24 mouse cellular contexts compared by ENCODE assay signal in the genomic region with DNA sequence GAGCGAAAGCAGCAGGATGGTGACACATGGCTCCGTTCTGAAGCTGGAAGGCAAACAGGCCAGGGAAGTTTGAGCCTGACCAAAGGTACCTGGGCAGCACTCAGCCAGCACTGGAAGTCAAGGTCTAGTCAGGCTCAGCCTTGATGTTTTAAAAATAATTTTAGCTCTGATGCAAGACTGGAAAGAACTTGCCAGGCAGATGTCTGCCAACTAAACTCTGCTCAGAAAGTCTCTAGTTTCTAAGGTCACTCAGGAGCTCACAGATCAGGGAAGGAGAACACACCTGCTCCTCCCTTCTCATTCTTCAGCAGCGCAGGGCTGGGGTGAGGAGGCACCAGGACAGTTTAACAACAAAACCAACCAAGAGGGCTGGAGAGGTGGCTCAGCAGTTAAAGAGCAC. TPM values are rescaled to one million over a fixed set of nuclear protein-coding genes. Genes with fewer than 3 reads are reported as not detected.
DNase-seq lines count a peak whose midpoint lies in the region; ATAC-seq and TF ChIP-seq lines count a peak whose summit lies in the region.
"Had no signal": no experiment of that assay in that cellular context is flagged by ENCODE, and none has a peak within 500 bp of the region (broad histone marks: within the 10 kb centered on the region; RNA-seq: fewer than 3 reads in every experiment).

No protein-coding gene starts in this region.

- peaks cover 5% of the 10 kb centered on the region; the same call in 1 of the 2 replicates for H3K4me1 ChIP-seq in kidney, embryonic 16.5 days (ENCODE audit: insufficient read depth, low read length)
- H3K4me1 ChIP-seq in stomach, postnatal 0 days (replicated peaks; ENCODE audit: control insufficient read depth, insufficient read depth): no peaks in the 10 kb centered on the region
- H3K4me1 ChIP-seq: hindbrain, embryonic 13.5 days had no signal

- no peaks in the 10 kb centered on the region for H3K9me3 ChIP-seq in kidney, embryonic 16.5 days (ENCODE audit: low read length)
- H3K9me3 ChIP-seq in stomach, postnatal 0 days (ENCODE audit: control insufficient read depth, low read length): no peaks in the 10 kb centered on the region
- H3K9me3 ChIP-seq: embryonic facial prominence, embryonic 15.5 days; hindbrain, embryonic 13.5 days; limb, embryonic 10.5 days; stomach, embryonic 15.5 days had no signal

- H3K27me3 ChIP-seq in kidney, embryonic 16.5 days (ENCODE audit: insufficient read depth, low read length): no peaks in the 10 kb centered on the region
- no peaks in the 10 kb centered on the region for H3K27me3 ChIP-seq in stomach, postnatal 0 days (ENCODE audit: control insufficient read depth, insufficient read depth, low read length)
- H3K27me3 ChIP-seq: embryonic facial prominence, embryonic 15.5 days; stomach, embryonic 15.5 days had no signal

- no peak for ATAC-seq in kidney, embryonic 16.5 days (ENCODE audit: low FRiP score, low TSS enrichment)
- no peak for ATAC-seq in stomach, postnatal 0 days (ENCODE audit: low FRiP score, low TSS enrichment)
- ATAC-seq: forebrain, embryonic 14.5 days; intestine, postnatal 0 days had no signal

- H3K36me3 ChIP-seq in kidney, embryonic 16.5 days (ENCODE audit: insufficient read depth, low read length): peaks cover 26% of the 10 kb centered on the region
- H3K36me3 ChIP-seq in stomach, postnatal 0 days (ENCODE audit: control insufficient read depth, insufficient read depth, low read length): peaks cover 2% of the 10 kb centered on the region

- WGBS in kidney, embryonic 16.5 days: 90% methylated on average over 3 of the region's 3 CpGs
- WGBS in stomach, postnatal 0 days: 94% methylated on average over 3 of the region's 3 CpGs

- TF ChIP-seq CTCF in gastrocnemius, adult 2 months (IDR thresholded peaks at IDR 0.05): no peak
- TF ChIP-seq CTCF in stomach, postnatal 0 days (IDR thresholded peaks at IDR 0.05; ENCODE audit: low read depth): no peak

- TF ChIP-seq EP300 in stomach, postnatal 0 days (optimal IDR thresholded peaks at IDR 0.05): no peak

- peak overlapping the region; percentile 70 for H3K4me3 ChIP-seq in gastrocnemius, adult 2 months
- H3K4me3 ChIP-seq in kidney, embryonic 16.5 days (ENCODE audit: low read length): no peak overlapping the region
- no peak overlapping the region for H3K4me3 ChIP-seq in stomach, postnatal 0 days (ENCODE audit: low read depth, low read length)
- H3K4me3 ChIP-seq: embryonic facial prominence, embryonic 15.5 days; hindbrain, embryonic 13.5 days; limb, embryonic 10.5 days; stomach, embryonic 15.5 days had no signal

- intact Hi-C loops in gastrocnemius, adult 2 months (cut with DNase I): no loop called here
- intact Hi-C loops in gastrocnemius, postnatal 36 days (cut with DNase I): no loop called here

- H3K27ac ChIP-seq in gastrocnemius, adult 2 months: peak overlapping the region; percentile 92
- H3K27ac ChIP-seq in kidney, embryonic 16.5 days (ENCODE audit: low read length): no peak overlapping the region
- no peak overlapping the region for H3K27ac ChIP-seq in stomach, postnatal 0 days (replicated peaks)
- H3K27ac ChIP-seq: embryonic facial prominence, embryonic 15.5 days; hindbrain, embryonic 13.5 days; limb, embryonic 10.5 days; stomach, embryonic 15.5 days had no signal

- peak; percentile 76 for DNase-seq in gastrocnemius, adult 2 months
- DNase-seq in gastrocnemius, postnatal 4 days (ENCODE audit: low spot score in 2 of 2): no peak
- DNase-seq in kidney, adult 9 months: peak; percentile 85
- DNase-seq in gastrocnemius, postnatal 36 days: peak; percentile 22 to 24
- peak; percentile 13 for DNase-seq in stomach, postnatal 0 days (ENCODE audit: low spot score)
- DNase-seq in spleen, adult 12 weeks (ENCODE audit: low spot score): no peak
- DNase-seq in thymus, postnatal 4 days: no peak
- DNase-seq: cerebellum, adult 11-12 months; lung, postnatal 4 days; midbrain, embryonic 14.5 days; right cerebral cortex, postnatal 4 days; thymus, postnatal 25 days had no signal

- no peak overlapping the region for H3K9ac ChIP-seq in kidney, embryonic 16.5 days (replicated peaks; ENCODE audit: low read length)
- no peak overlapping the region for H3K9ac ChIP-seq in stomach, postnatal 0 days (ENCODE audit: low read length)
- H3K9ac ChIP-seq: embryonic facial prominence, embryonic 15.5 days; hindbrain, embryonic 13.5 days; stomach, embryonic 15.5 days had no signal

- H3K4me2 ChIP-seq in kidney, embryonic 16.5 days (replicated peaks; ENCODE audit: low read depth, low read length): no peak overlapping the region
- no peak overlapping the region for H3K4me2 ChIP-seq in stomach, postnatal 0 days (replicated peaks; ENCODE audit: low read depth)
- H3K4me2 ChIP-seq: embryonic facial prominence, embryonic 15.5 days; hindbrain, embryonic 13.5 days; stomach, embryonic 15.5 days had no signal

RNA-seq across cellular contexts. Expression of gene Sh3bgrl3, which starts 25.8 kb away (rescaled TPM):
- total RNA-seq in gastrocnemius, adult 2 months (2021): 10 to 100 TPM; 12.2 to 27.1 TPM
- total RNA-seq in gastrocnemius, postnatal 4 days (2021): 10 to 100 TPM; 72.4 to 83.6 TPM
- polyA plus RNA-seq in kidney, embryonic 16.5 days (2015; fragmentation: Nextera tagmentation; extraction: Ambion mirVana): 389 and 435 TPM in 2 replicates
- total RNA-seq in gastrocnemius, postnatal 36 days (2021): 10 to 100 TPM; 17.1 to 19.7 TPM
- polyA plus RNA-seq in stomach, postnatal 0 days (2015; fragmentation: Nextera tagmentation; extraction: Ambion mirVana): 522 and 533 TPM in 2 replicates

RNA-seq across cellular contexts. Expression of gene Cep85, which starts 32.6 kb away (rescaled TPM):
- total RNA-seq in gastrocnemius, adult 2 months (2021): 10 to 100 TPM; 60.1 to 73.8 TPM
- 10 to 100 TPM; 54.8 to 60.3 TPM for total RNA-seq in gastrocnemius, postnatal 4 days (2021)
- 112 and 141 TPM in 2 replicates for polyA plus RNA-seq in kidney, embryonic 16.5 days (2015; fragmentation: Nextera tagmentation; extraction: Ambion mirVana)
- total RNA-seq in gastrocnemius, postnatal 36 days (2021): 10 to 100 TPM; 51.0 to 64.2 TPM
- polyA plus RNA-seq in stomach, postnatal 0 days (2015; fragmentation: Nextera tagmentation; extraction: Ambion mirVana): 87.6 and 102 TPM in 2 replicates

RNA-seq across cellular contexts. Expression of gene Gm7534, which starts 48.5 kb away (rescaled TPM):
- not detected for total RNA-seq in gastrocnemius, adult 2 months (2021)
- total RNA-seq in gastrocnemius, postnatal 4 days (2021): not detected
- polyA plus RNA-seq in kidney, embryonic 16.5 days (2015; fragmentation: Nextera tagmentation; extraction: Ambion mirVana): 0.25 and 0.28 TPM in 2 replicates
- total RNA-seq in gastrocnemius, postnatal 36 days (2021): not detected
- not detected in 2 replicates for polyA plus RNA-seq in stomach, postnatal 0 days (2015; fragmentation: Nextera tagmentation; extraction: Ambion mirVana)
- total RNA-seq: layer of hippocampus, postnatal 25 days had no signal
- polyA plus RNA-seq: cortical plate, adult 2 months; forebrain, embryonic 14.5 days; gonadal fat pad, adult 2 months; hindbrain, embryonic 13.5 days; intestine, postnatal 0 days; limb, embryonic 10.5 days; liver, embryonic 16.5 days; midbrain, embryonic 14.5 days; neural tube, embryonic 11.5 days; stomach, embryonic 15.5 days had no signal

RNA-seq across cellular contexts. Expression of gene Ubxn11, which starts 52.0 kb away (rescaled TPM):
- 1 to 10 TPM in 1 of 2 experiments, under 1 TPM in 1; 0.71 to 1.9 TPM for total RNA-seq in gastrocnemius, adult 2 months (2021)
- total RNA-seq in gastrocnemius, postnatal 4 days (2021): 1 to 10 TPM; 3.2 to 3.7 TPM
- polyA plus RNA-seq in kidney, embryonic 16.5 days (2015; fragmentation: Nextera tagmentation; extraction: Ambion mirVana): 13.5 and 13.8 TPM in 2 replicates
- 1 to 10 TPM; 1.4 to 2.1 TPM for total RNA-seq in gastrocnemius, postnatal 36 days (2021)
- 1.3 TPM in 2 replicates for polyA plus RNA-seq in stomach, postnatal 0 days (2015; fragmentation: Nextera tagmentation; extraction: Ambion mirVana)

RNA-seq across cellular contexts. Expression of gene Cd52, which starts 59.5 kb away (rescaled TPM):
- under 1 TPM in 1 of 2 experiments, not detected in 1; 0.71 TPM for total RNA-seq in gastrocnemius, adult 2 months (2021)
- 1 to 10 TPM; 2.4 to 2.7 TPM for total RNA-seq in gastrocnemius, postnatal 4 days (2021)
- 7.4 and 7.6 TPM in 2 replicates for polyA plus RNA-seq in kidney, embryonic 16.5 days (2015; fragmentation: Nextera tagmentation; extraction: Ambion mirVana)
- total RNA-seq in gastrocnemius, postnatal 36 days (2021): 1 to 10 TPM; 1.1 to 1.9 TPM
- 18.0 and 20.3 TPM in 2 replicates for polyA plus RNA-seq in stomach, postnatal 0 days (2015; fragmentation: Nextera tagmentation; extraction: Ambion mirVana)

Comparison
In these comparisons a context has a peak if more than half of its experiments do, and no peak if none do; other contexts are left out.
1. DNase-seq: peak in gastrocnemius, adult 2 months (single experiment), kidney, adult 9 months (single experiment), gastrocnemius, postnatal 36 days (2 of 2) and stomach, postnatal 0 days (single experiment); none in gastrocnemius, postnatal 4 days (0 of 2), spleen, adult 12 weeks (single experiment) and thymus, postnatal 4 days (single experiment).